ENCODE assay signal across 9 mouse cellular contexts in the genomic region with DNA sequence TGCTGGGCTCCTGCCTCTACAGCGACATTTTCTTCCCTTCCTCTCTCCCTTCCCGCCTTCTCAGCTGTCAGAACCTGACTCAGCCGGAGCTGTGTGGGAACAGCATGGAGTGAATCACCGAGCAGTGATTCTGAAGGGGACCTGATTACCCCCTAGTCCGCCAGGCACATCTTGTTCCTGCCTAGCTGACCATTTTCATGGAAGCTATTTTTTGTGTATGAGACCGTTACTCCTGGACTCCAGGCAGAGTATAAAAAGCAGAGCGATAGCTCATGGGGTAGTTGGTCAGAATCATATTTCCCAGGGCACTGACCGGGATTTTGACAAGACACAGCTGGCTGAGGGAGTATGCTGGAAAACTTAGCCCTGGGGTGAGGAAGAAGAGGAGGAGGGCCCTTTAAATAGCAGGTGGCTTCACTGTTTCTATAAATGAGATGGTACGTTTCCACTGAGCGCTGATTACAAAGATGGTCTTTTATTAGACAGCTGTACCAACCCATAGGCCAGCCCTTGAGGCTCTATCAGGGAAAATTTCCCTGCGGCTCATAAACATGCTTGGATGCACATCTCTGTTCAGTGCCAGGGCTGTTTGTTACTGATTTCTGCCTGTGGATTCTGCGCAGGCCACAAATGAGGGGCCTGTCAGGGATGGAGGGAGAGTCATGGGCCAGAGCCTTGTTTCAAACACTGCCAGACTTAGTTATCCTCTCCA.
DNase-seq lines count a peak whose midpoint lies in the region; ATAC-seq lines count a peak whose summit lies in the region.
"Had no signal": no experiment of that assay in that cellular context is flagged by ENCODE, and none has a peak within 500 bp of the region (broad histone marks: within the 10 kb centered on the region; RNA-seq: fewer than 3 reads in every experiment).

No protein-coding gene starts in this region.

- no peaks in the 10 kb centered on the region for H3K9me3 ChIP-seq in hindbrain, embryonic 16.5 days (ENCODE audit: control insufficient read depth, low read length)
- H3K9me3 ChIP-seq in hindbrain, embryonic 10.5 days, result no peaks in the 10 kb centered on the region
- no peaks in the 10 kb centered on the region for H3K9me3 ChIP-seq in midbrain, embryonic 15.5 days

- peaks cover 2% of the 10 kb centered on the region; the same call in 1 of the 2 replicates for H3K4me1 ChIP-seq in hindbrain, embryonic 16.5 days (ENCODE audit: control insufficient read depth, insufficient read depth, low read depth, low read length)
- H3K4me1 ChIP-seq in hindbrain, embryonic 10.5 days (replicated peaks), result 0 out of 2 replicates have a peak, but pooled peaks cover 2% of the 10 kb centered on the region
- no peaks in the 10 kb centered on the region for H3K4me1 ChIP-seq in midbrain, embryonic 15.5 days

- H3K27me3 ChIP-seq in hindbrain, embryonic 16.5 days (replicated peaks; ENCODE audit: control insufficient read depth, insufficient read depth, low read length), result no peaks in the 10 kb centered on the region
- H3K27me3 ChIP-seq in hindbrain, embryonic 10.5 days (ENCODE audit: insufficient read depth, poor library complexity, severe bottlenecking), result no peaks in the 10 kb centered on the region
- H3K27me3 ChIP-seq in midbrain, embryonic 15.5 days (replicated peaks), result no peaks in the 10 kb centered on the region

- WGBS in hindbrain, embryonic 16.5 days, result 57% methylated on average over 12 of the region's 12 CpGs
- 83% methylated on average over 12 of the region's 12 CpGs for WGBS in hindbrain, embryonic 10.5 days
- WGBS in midbrain, embryonic 15.5 days, result 74% methylated on average over 12 of the region's 12 CpGs

- no peak overlapping the region for H3K4me3 ChIP-seq in hindbrain, embryonic 16.5 days (ENCODE audit: low read length)
- no peak overlapping the region for H3K4me3 ChIP-seq in hindbrain, embryonic 10.5 days
- no peak overlapping the region for H3K4me3 ChIP-seq in midbrain, embryonic 15.5 days

- no peak overlapping the region for H3K9ac ChIP-seq in hindbrain, embryonic 16.5 days (ENCODE audit: low read depth, low read length)
- H3K9ac ChIP-seq in midbrain, embryonic 15.5 days, result no peak overlapping the region

- ATAC-seq in hindbrain, embryonic 16.5 days, result peak; percentile 77
- no peak for ATAC-seq in midbrain, embryonic 15.5 days (replicated peaks)
- ATAC-seq in monocyte, adult 5-6 weeks (replicated peaks; ENCODE audit: insufficient number of reproducible peaks, low FRiP score, low TSS enrichment, poor library complexity, severe bottlenecking), result no peak
- ATAC-seq: lung, postnatal 0 days had no signal

- H3K27ac ChIP-seq in hindbrain, embryonic 16.5 days (ENCODE audit: low read depth, low read length), result no peak overlapping the region
- no peak overlapping the region for H3K27ac ChIP-seq in hindbrain, embryonic 10.5 days
- no peak overlapping the region for H3K27ac ChIP-seq in midbrain, embryonic 15.5 days

- DNase-seq in hindbrain, embryonic 10.5 days (ENCODE audit: low spot score), result no peak
- DNase-seq in right cerebral cortex, adult 2 months (ENCODE audit: low spot score in 2 of 2), result peak; percentile 68 to 72
- DNase-seq in right cerebral cortex, postnatal 14 days, result no peak
- peak; percentile 33 to 41 for DNase-seq in layer of hippocampus, postnatal 36 days
- DNase-seq in telencephalon, adult 2 months (ENCODE audit: low read depth, low spot score), result peak; percentile 83

- no peak overlapping the region for H3K4me2 ChIP-seq in hindbrain, embryonic 16.5 days (ENCODE audit: low read length)
- no peak overlapping the region for H3K4me2 ChIP-seq in midbrain, embryonic 15.5 days

- H3K36me3 ChIP-seq in hindbrain, embryonic 16.5 days (ENCODE audit: control insufficient read depth, insufficient read depth, low read length), result no peaks in the 10 kb centered on the region
- no peaks in the 10 kb centered on the region for H3K36me3 ChIP-seq in hindbrain, embryonic 10.5 days
- H3K36me3 ChIP-seq in midbrain, embryonic 15.5 days (replicated peaks), result no peaks in the 10 kb centered on the region

Comparison
In these comparisons a context has a peak if more than half of its experiments do, and no peak if none do; other contexts are left out.
1. DNase-seq: peak in right cerebral cortex, adult 2 months (2 of 2), layer of hippocampus, postnatal 36 days (2 of 2) and telencephalon, adult 2 months (single experiment); none in hindbrain, embryonic 10.5 days (single experiment) and right cerebral cortex, postnatal 14 days (single experiment).